Mouse (Mus musculus) lung, postnatal 0 days (tissue): ENCODE results near the gene Ddx4. TPM values are rescaled to one million over a fixed set of nuclear protein-coding genes. Genes with fewer than 3 reads are reported as not detected.

Experiments used
- ATAC-seq: fragments of 200-750 bp; cut with Nextera tagmentation; 2 replicates; pipeline ENCODE4 v1.8.0; 2017; ENCODE audit warnings: moderate library complexity
- DNase-seq: peaks from one replicate; pipeline ENCODE4 v3.0.0-alpha.2; 2016; ENCODE audit warnings: low spot score
- H3K27ac ChIP-seq: fragments of 300-500 bp; sonication (generic); 2 replicates; pipeline ENCODE4 v1.5.1; 2014; ENCODE audit warnings: antibody characterized with exemption, mild to moderate bottlenecking, low read length, mixed read lengths
- H3K27me3 ChIP-seq: fragments of 300-500 bp; sonication (generic); replicated peaks from 2 replicates; pipeline ENCODE4 v1.6.1; 2014; ENCODE audit warnings: low read length, mixed read lengths; ENCODE audit not compliant: insufficient read depth
- H3K36me3 ChIP-seq: fragments of 300-500 bp; sonication (generic); 2 replicates; pipeline ENCODE4 v1.6.1; 2014; ENCODE audit warnings: low read length, mixed read lengths; ENCODE audit not compliant: insufficient read depth
- H3K4me1 ChIP-seq: fragments of 300-500 bp; sonication (generic); 2 replicates; pipeline ENCODE4 v1.6.1; 2014; ENCODE audit warnings: antibody characterized with exemption, low read depth, low read length, mixed read lengths; ENCODE audit not compliant: insufficient read depth
- H3K4me2 ChIP-seq: fragments of 300-500 bp; sonication (generic); replicated peaks from 2 replicates; pipeline ENCODE4 v1.6.1; 2014; ENCODE audit warnings: low read depth, mild to moderate bottlenecking, low read length, moderate library complexity, mixed read lengths
- H3K4me3 ChIP-seq: fragments of 300-500 bp; sonication (generic); 2 replicates; pipeline ENCODE4 v1.5.1; 2014; ENCODE audit warnings: low read depth, low read length
- H3K9ac ChIP-seq: fragments of 300-500 bp; sonication (generic); replicated peaks from 2 replicates; pipeline ENCODE4 v1.6.1; 2014; ENCODE audit warnings: low read depth, mild to moderate bottlenecking
- H3K9me3 ChIP-seq: fragments of 300-500 bp; sonication (generic); 2 replicates; pipeline ENCODE4 v1.6.1; 2016; ENCODE audit warnings: low read length, mixed read lengths
- CTCF ChIP-seq: IDR thresholded peaks from 2 replicates; pipeline ENCODE4 v1.5.1; 2016; ENCODE audit warnings: antibody characterized with exemption, mild to moderate bottlenecking
- EP300 ChIP-seq: IDR thresholded peaks from 2 replicates; pipeline ENCODE4 v1.6.1; 2016; ENCODE audit warnings: antibody characterized with exemption, mild to moderate bottlenecking, control low read depth
- WGBS: fragments of 180-500 bp; shearing (Covaris S2); extraction: QIAGEN DNeasy Blood & Tissue Kit; methylation state at CpG from one replicate; pipeline ENCODE4 v1.1.7; 2014; 5-methylcytosine and 5-hydroxymethylcytosine counted together
- polyA plus RNA-seq: library from polyadenylated mRNA; unstranded; fragments of >200 nt; fragmentation: Nextera tagmentation; extraction: Ambion mirVana; gene quantifications from 2 replicates; pipeline ENCODE4 v1.2.1, GENCODE M21; 2015

Ddx4 gene
- polyA plus RNA-seq, 1 experiment from 2014 or later: 0.11 TPM

- DNase-seq: no peak
- Histone ChIP-seq H3K27ac (no peak overlapping the region), H3K4me3 (no peak overlapping the region), H3K4me1 (no peaks in the 10 kb centered on the region), H3K4me2 (no peak overlapping the region), H3K9ac (no peak overlapping the region), H3K36me3 (no peaks in the 10 kb centered on the region), H3K9me3 (no peaks in the 10 kb centered on the region), H3K27me3 (no peaks in the 10 kb centered on the region)
- TF ChIP-seq CTCF (no peak), EP300 (no peak)
- ATAC-seq: no peak
Observed at GRCm38 (mm10) chr13:112573800-112574199, 78.5 kb downstream of the Ddx4 start.

DNA sequence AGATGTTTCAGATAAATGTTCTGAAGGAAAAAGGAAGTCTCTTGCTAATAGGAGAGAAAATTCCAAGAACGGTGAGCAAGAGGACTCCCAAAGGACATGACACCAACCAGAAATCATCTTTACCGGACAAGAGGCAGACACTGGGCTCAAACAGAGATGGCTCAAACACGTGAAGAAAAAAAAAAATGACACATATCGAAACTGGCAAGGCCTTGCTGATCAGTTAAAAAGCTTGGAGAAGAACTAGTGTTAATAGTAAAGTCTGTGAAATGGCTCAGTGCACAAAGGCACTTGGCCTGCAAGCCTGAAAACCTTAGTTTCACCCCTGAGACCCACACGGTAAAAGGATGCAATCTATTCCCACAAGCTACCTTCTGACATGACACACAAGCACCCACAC lies 81.5 kb downstream of the Ddx4 start:
- H3K4me2 ChIP-seq: no peak overlapping the region

GRCm38 (mm10) chr13:112569606-112570005 lies 82.7 kb downstream of the Ddx4 start:
- Histone ChIP-seq H3K9ac (no peak overlapping the region), H3K9me3 (no peaks in the 10 kb centered on the region), H3K4me2 (no peak overlapping the region), H3K36me3 (no peaks in the 10 kb centered on the region), H3K27me3 (no peaks in the 10 kb centered on the region), H3K4me1 (no peaks in the 10 kb centered on the region), H3K27ac (no peak overlapping the region), H3K4me3 (no peak overlapping the region)
- DNase-seq (no peak), ATAC-seq (no peak)
- TF ChIP-seq CTCF: no peak
- TF ChIP-seq EP300: no peak
- 49% methylated on average over 4 of the region's 4 CpGs for WGBS

More for the DNA sequence above, 81.5 kb downstream of the Ddx4 start:
- ATAC-seq (no peak), DNase-seq (no peak)
- Histone ChIP-seq H3K27ac (no peak overlapping the region), H3K4me1 (no peaks in the 10 kb centered on the region), H3K27me3 (no peaks in the 10 kb centered on the region), H3K9ac (no peak overlapping the region), H3K4me3 (no peak overlapping the region), H3K36me3 (no peaks in the 10 kb centered on the region), H3K9me3 (no peaks in the 10 kb centered on the region)
- 65% methylated on average over 5 of the region's 5 CpGs for WGBS
- TF ChIP-seq EP300: no peak
- TF ChIP-seq CTCF: no peak

- TF ChIP-seq CTCF: no peak
- TF ChIP-seq EP300: no peak
- H3K27me3 ChIP-seq: no peaks in the 10 kb centered on the region
- DNase-seq: no peak
- no peak overlapping the region for H3K27ac ChIP-seq
- WGBS: 73% methylated on average over 6 of the region's 6 CpGs
- no peak overlapping the region for H3K4me2 ChIP-seq
- no peaks in the 10 kb centered on the region for H3K9me3 ChIP-seq
- H3K4me1 ChIP-seq: no peaks in the 10 kb centered on the region
- no peak for ATAC-seq
- H3K4me3 ChIP-seq: no peak overlapping the region
- H3K9ac ChIP-seq: no peak overlapping the region
- no peaks in the 10 kb centered on the region for H3K36me3 ChIP-seq
Observed at GRCm38 (mm10) chr13:112560554-112561138, 91.6 kb downstream of the Ddx4 start.

DNA sequence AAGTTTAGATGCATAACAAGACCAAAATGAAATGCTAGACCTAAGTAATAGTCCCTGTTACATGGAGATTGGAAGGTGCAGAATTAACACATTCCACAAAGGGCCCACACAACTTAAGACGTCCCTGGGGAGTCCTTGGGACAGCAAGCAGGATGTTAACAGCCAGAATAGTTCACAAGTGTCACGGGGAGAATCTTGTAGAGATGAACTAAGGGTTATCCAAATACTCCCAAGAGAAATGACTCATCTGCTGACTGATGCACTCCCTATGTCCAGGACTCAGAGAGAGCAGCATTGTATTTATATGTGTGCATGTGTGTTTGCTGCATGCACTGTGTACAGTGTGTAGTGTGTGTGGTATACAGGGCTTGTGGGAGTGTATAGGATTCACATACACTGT lies 95.8 kb downstream of the Ddx4 start:
- ATAC-seq: no peak
- Histone ChIP-seq H3K36me3 (no peaks in the 10 kb centered on the region), H3K4me1 (no peaks in the 10 kb centered on the region), H3K27ac (no peak overlapping the region), H3K4me3 (no peak overlapping the region), H3K9ac (no peak overlapping the region), H3K4me2 (no peak overlapping the region), H3K27me3 (no peaks in the 10 kb centered on the region), H3K9me3 (no peaks in the 10 kb centered on the region)
- no peak for DNase-seq
- WGBS: 26% methylated on average over 2 of the region's 2 CpGs
- no peak for TF ChIP-seq EP300
- TF ChIP-seq CTCF: no peak

GRCm38 (mm10) chr13:112553304-112553703 lies 99.0 kb downstream of the Ddx4 start:
- TF ChIP-seq CTCF (no peak), EP300 (no peak)
- Histone ChIP-seq H3K4me2 (no peak overlapping the region), H3K9ac (no peak overlapping the region), H3K9me3 (no peaks in the 10 kb centered on the region), H3K4me3 (no peak overlapping the region), H3K4me1 (no peaks in the 10 kb centered on the region), H3K36me3 (no peaks in the 10 kb centered on the region), H3K27ac (no peak overlapping the region), H3K27me3 (no peaks in the 10 kb centered on the region)
- WGBS: 88% methylated on average over 5 of the region's 5 CpGs
- ATAC-seq (no peak), DNase-seq (no peak)
